Mouse (Mus musculus) forebrain, postnatal 0 days (tissue): ENCODE measurements around the gene Frs3. TPM values are rescaled to one million over a fixed set of nuclear protein-coding genes. Genes with fewer than 3 reads are reported as not detected.

Experiments
- ATAC-seq: fragments of 200-750 bp; cut with Nextera tagmentation; 2 replicates; pipeline ENCODE4 v1.8.0; 2017; ENCODE audit warnings: mild to moderate bottlenecking, moderate library complexity
- DNase-seq: peaks from one replicate; pipeline ENCODE4 v3.0.0-alpha.2; 2015
- H3K27ac ChIP-seq: fragments of 300-500 bp; sonication (generic); 2 replicates; pipeline ENCODE4 v1.5.1; 2014; ENCODE audit warnings: low read depth, mild to moderate bottlenecking, antibody characterized with exemption, low read length, moderate library complexity, mixed read lengths
- H3K27me3 ChIP-seq: fragments of 300-500 bp; sonication (generic); 2 replicates; pipeline ENCODE4 v1.6.1; 2014; ENCODE audit warnings: mild to moderate bottlenecking, low read length, mixed read lengths; ENCODE audit not compliant: insufficient read depth
- H3K36me3 ChIP-seq: fragments of 300-500 bp; sonication (generic); 2 replicates; pipeline ENCODE4 v1.6.1; 2014; ENCODE audit warnings: mild to moderate bottlenecking, moderate library complexity; ENCODE audit not compliant: insufficient read depth
- H3K4me1 ChIP-seq: fragments of 300-500 bp; sonication (generic); 2 replicates; pipeline ENCODE4 v1.6.1; 2014; ENCODE audit warnings: antibody characterized with exemption; ENCODE audit not compliant: insufficient read depth
- H3K4me2 ChIP-seq: fragments of 300-500 bp; sonication (generic); 2 replicates; pipeline ENCODE4 v1.6.1; 2014; ENCODE audit warnings: low read depth, mild to moderate bottlenecking, moderate library complexity
- H3K4me3 ChIP-seq: fragments of 300-500 bp; sonication (generic); 2 replicates; pipeline ENCODE4 v1.5.1; 2014; ENCODE audit warnings: low read depth, low read length, mixed read lengths
- H3K9ac ChIP-seq: fragments of 300-500 bp; sonication (generic); 2 replicates; pipeline ENCODE4 v1.6.1; 2014; ENCODE audit warnings: mild to moderate bottlenecking
- H3K9me3 ChIP-seq: fragments of 300-500 bp; sonication (generic); 2 replicates; pipeline ENCODE4 v1.6.1; 2016; ENCODE audit warnings: low read length
- CTCF ChIP-seq: sonication (generic); IDR thresholded peaks from 2 replicates; pipeline ENCODE4 v1.5.1; 2016; ENCODE audit warnings: antibody characterized with exemption, control low read depth, low read depth
- WGBS: fragments of 180-500 bp; shearing (Covaris S2); extraction: QIAGEN DNeasy Blood & Tissue Kit; methylation state at CpG from one replicate; pipeline ENCODE4 v1.1.7; 2014; 5-methylcytosine and 5-hydroxymethylcytosine counted together
- polyA plus RNA-seq: library from polyadenylated mRNA; unstranded; fragments of >200 nt; fragmentation: Nextera tagmentation; extraction: Ambion mirVana; gene quantifications from 2 replicates; pipeline ENCODE4 v1.2.1, GENCODE M21; 2015
- total RNA-seq: library from RNA; depleted of rRNA; stranded (reverse); fragments of >200 nt; gene quantifications from 2 replicates; pipeline ENCODE4 v1.2.3, GENCODE M21; 2014

Frs3 gene
- total and polyA plus RNA-seq, 2 experiments from 2014 or later = 43.6 to 79.6 TPM

- peak overlapping the region; percentile 29 for H3K4me3 ChIP-seq
- peaks cover 14% of the 10 kb centered on the region for H3K36me3 ChIP-seq
- peak overlapping the region; percentile 37; the same call in 1 of the 2 replicates for H3K9ac ChIP-seq
- ATAC-seq (peak; percentile 45), DNase-seq (peak; percentile 31)
- peak overlapping the region; percentile 50 for H3K4me2 ChIP-seq
- H3K27me3 ChIP-seq = no peaks in the 10 kb centered on the region
- no peaks in the 10 kb centered on the region for H3K4me1 ChIP-seq
- H3K9me3 ChIP-seq = no peaks in the 10 kb centered on the region
- whole genome bisulfite sequencing = 11% methylated on average over 65 of the region's 68 CpGs
- no peak overlapping the region for H3K27ac ChIP-seq
- TF ChIP-seq CTCF = no peak
Measured at GRCm38 (mm10) chr17:47672311-47673111, 16.3 kb upstream of the Frs3 start.

GRCm38 (mm10) chr17:47676581-47676980, 12.2 kb upstream of the Frs3 start:
- Histone ChIP-seq H3K4me2 (no peak overlapping the region), H3K27me3 (no peaks in the 10 kb centered on the region), H3K4me3 (no peak overlapping the region), H3K4me1 (no peaks in the 10 kb centered on the region), H3K9me3 (no peaks in the 10 kb centered on the region), H3K27ac (0 out of 2 replicates have a peak overlapping the region, but pooled peaks have one; percentile 5), H3K36me3 (peaks cover 52% of the 10 kb centered on the region), H3K9ac (no peak overlapping the region)
- WGBS = 14% methylated on average over 9 of the region's 9 CpGs
- TF ChIP-seq CTCF = peak; percentile 92
- DNase-seq = peak; percentile 91
- ATAC-seq = peak; percentile 55; the same call in 1 of the 2 replicates

- 96% methylated on average over 5 of the region's 5 CpGs for WGBS
- peaks cover 68% of the 10 kb centered on the region for H3K36me3 ChIP-seq
Measured at GRCm38 (mm10) chr17:47678238-47678637, 10.6 kb upstream of the Frs3 start.

GRCm38 (mm10) chr17:47678702-47679101, 10.1 kb upstream of the Frs3 start:
- Histone ChIP-seq H3K36me3 (peaks cover 72% of the 10 kb centered on the region), H3K27me3 (no peaks in the 10 kb centered on the region), H3K9me3 (no peaks in the 10 kb centered on the region), H3K4me1 (no peaks in the 10 kb centered on the region), H3K4me3 (no peak overlapping the region), H3K9ac (no peak overlapping the region), H3K4me2 (no peak overlapping the region), H3K27ac (no peak overlapping the region)
- no peak for TF ChIP-seq CTCF
- no peak for ATAC-seq
- 88% methylated on average over 5 of the region's 5 CpGs for WGBS
- no peak for DNase-seq

More at GRCm38 (mm10) chr17:47678238-47678637, 10.6 kb upstream of the Frs3 start:
- ATAC-seq = no peak
- DNase-seq = no peak
- Histone ChIP-seq H3K27ac (no peak overlapping the region), H3K9ac (no peak overlapping the region), H3K4me1 (no peaks in the 10 kb centered on the region), H3K4me2 (no peak overlapping the region), H3K27me3 (no peaks in the 10 kb centered on the region), H3K9me3 (no peaks in the 10 kb centered on the region), H3K4me3 (no peak overlapping the region)
- no peak for TF ChIP-seq CTCF

- WGBS = 88% methylated on average over 4 of the region's 4 CpGs
- no peak for DNase-seq
Measured at GRCm38 (mm10) chr17:47682836-47683235, 6.0 kb upstream of the Frs3 start.

GRCm38 (mm10) chr17:47687409-47688343, 1.2 kb upstream of the Frs3 start:
- Histone ChIP-seq H3K27ac (peak overlapping the region; percentile 90), H3K4me2 (peak overlapping the region; percentile 91), H3K9ac (peak overlapping the region; percentile 78), H3K4me1 (0 out of 2 replicates have a peak, but pooled peaks cover 13% of the 10 kb centered on the region), H3K4me3 (peak overlapping the region; percentile 63), H3K9me3 (no peaks in the 10 kb centered on the region), H3K36me3 (peaks cover 22% of the 10 kb centered on the region), H3K27me3 (no peaks in the 10 kb centered on the region)
- DNase-seq (peak; percentile 98), ATAC-seq (peak; percentile 91)
- no peak for TF ChIP-seq CTCF
- 2% methylated on average over 70 of the region's 70 CpGs for WGBS

More at GRCm38 (mm10) chr17:47682836-47683235, 6.0 kb upstream of the Frs3 start:
- ATAC-seq = no peak
- peaks cover 68% of the 10 kb centered on the region for H3K36me3 ChIP-seq
- TF ChIP-seq CTCF = no peak
- no peak overlapping the region for H3K4me3 ChIP-seq
- H3K9me3 ChIP-seq = no peaks in the 10 kb centered on the region
- H3K9ac ChIP-seq = no peak overlapping the region
- no peaks in the 10 kb centered on the region for H3K27me3 ChIP-seq
- no peak overlapping the region for H3K4me2 ChIP-seq
- H3K4me1 ChIP-seq = 0 out of 2 replicates have a peak, but pooled peaks cover 6% of the 10 kb centered on the region
- H3K27ac ChIP-seq = no peak overlapping the region
